ENCODE assay signal across 11 mouse cellular contexts in the genomic region with DNA sequence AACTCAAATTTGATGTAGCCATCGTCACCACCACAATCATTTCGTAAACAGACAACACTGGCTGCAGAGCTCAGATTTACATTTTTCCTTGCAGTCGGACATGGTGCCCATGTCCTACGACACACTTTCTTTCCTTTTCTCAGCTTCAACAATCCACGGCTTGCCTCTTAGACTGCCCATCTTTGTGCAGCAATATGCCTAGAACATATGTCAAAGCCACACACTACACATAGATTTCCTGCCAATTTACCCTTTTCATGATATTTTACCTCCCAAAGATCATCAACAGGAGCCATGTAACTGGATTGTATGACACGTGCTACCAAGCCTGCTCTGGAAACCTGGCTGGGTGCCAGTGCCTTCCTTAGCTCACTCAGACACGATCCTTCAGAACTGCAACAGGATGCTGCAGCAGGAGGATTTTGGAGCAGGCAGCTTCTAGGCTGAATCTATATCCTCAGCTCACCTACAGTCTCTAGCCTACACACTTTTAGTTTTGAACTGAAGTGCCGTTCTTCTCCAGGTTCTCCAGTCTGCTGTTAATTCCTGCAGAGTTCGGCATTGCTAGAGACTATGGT. TPM values are rescaled to one million over a fixed set of nuclear protein-coding genes. Genes with fewer than 3 reads are reported as not detected.
A peak's percentile ranks its signal among the peaks of the same experiment; 100 is the strongest.
DNase-seq lines count a peak whose midpoint lies in the region; ATAC-seq lines count a peak whose summit lies in the region.
"Had no signal": no experiment of that assay in that cellular context is flagged by ENCODE, and none has a peak within 500 bp of the region (broad histone marks: within the 10 kb centered on the region; RNA-seq: fewer than 3 reads in every experiment).

No protein-coding gene starts in this region.

- no peaks in the 10 kb centered on the region for H3K9me3 ChIP-seq in hindbrain, embryonic 14.5 days (ENCODE audit: control insufficient read depth, low read length)
- H3K9me3 ChIP-seq in hindbrain, embryonic 11.5 days (ENCODE audit: control insufficient read depth, low read length), result no peaks in the 10 kb centered on the region
- H3K9me3 ChIP-seq: stomach, embryonic 15.5 days had no signal

- peak; percentile 37 for DNase-seq in hindbrain, embryonic 14.5 days (ENCODE audit: low spot score)
- DNase-seq in hindbrain, embryonic 11.5 days (ENCODE audit: low spot score), result no peak
- DNase-seq in CD4-positive helper T cell, adult 2 months (ENCODE audit: low read depth, low spot score), result peak; percentile 79
- peak; percentile 47 for DNase-seq in MN1 (ENCODE audit: low spot score)
- DNase-seq in left cerebral cortex, postnatal 10 days (ENCODE audit: extremely low spot score in 1 of 2, low spot score in 2 of 2), result peak; percentile 24 to 64
- DNase-seq in thymus, postnatal 4 days, result peak; percentile 59
- DNase-seq in yolk sac, embryonic 10.5 days (ENCODE audit: low spot score), result no peak
- no peak for DNase-seq in liver

- no peak overlapping the region for H3K27ac ChIP-seq in hindbrain, embryonic 14.5 days
- H3K27ac ChIP-seq in hindbrain, embryonic 11.5 days (ENCODE audit: low read depth, low read length), result no peak overlapping the region
- H3K27ac ChIP-seq: macrophage; stomach, embryonic 15.5 days had no signal

- no peak for ATAC-seq in hindbrain, embryonic 14.5 days (ENCODE audit: low FRiP score)
- ATAC-seq in hindbrain, embryonic 11.5 days (ENCODE audit: low FRiP score), result no peak

- H3K4me3 ChIP-seq in hindbrain, embryonic 14.5 days (replicated peaks; ENCODE audit: low read length), result no peak overlapping the region
- H3K4me3 ChIP-seq in hindbrain, embryonic 11.5 days (ENCODE audit: low read depth, low read length), result no peak overlapping the region
- H3K4me3 ChIP-seq: stomach, embryonic 15.5 days had no signal

- no peak overlapping the region for H3K9ac ChIP-seq in hindbrain, embryonic 14.5 days
- no peak overlapping the region for H3K9ac ChIP-seq in hindbrain, embryonic 11.5 days (ENCODE audit: low read depth, low read length)
- H3K9ac ChIP-seq: stomach, embryonic 15.5 days had no signal

- no peaks in the 10 kb centered on the region for H3K36me3 ChIP-seq in hindbrain, embryonic 14.5 days (replicated peaks; ENCODE audit: control insufficient read depth, insufficient read depth)
- H3K36me3 ChIP-seq in hindbrain, embryonic 11.5 days (ENCODE audit: control insufficient read depth, insufficient read depth, low read length), result no peaks in the 10 kb centered on the region
- H3K36me3 ChIP-seq: stomach, embryonic 15.5 days had no signal

- no peak overlapping the region for H3K4me2 ChIP-seq in hindbrain, embryonic 14.5 days (replicated peaks)
- no peak overlapping the region for H3K4me2 ChIP-seq in hindbrain, embryonic 11.5 days (replicated peaks; ENCODE audit: low read depth, low read length)
- H3K4me2 ChIP-seq: stomach, embryonic 15.5 days had no signal

- H3K4me1 ChIP-seq in hindbrain, embryonic 14.5 days (replicated peaks; ENCODE audit: control insufficient read depth, insufficient read depth, low read length), result no peaks in the 10 kb centered on the region
- no peaks in the 10 kb centered on the region for H3K4me1 ChIP-seq in hindbrain, embryonic 11.5 days (replicated peaks; ENCODE audit: control insufficient read depth, insufficient read depth, low read length)
- H3K4me1 ChIP-seq: stomach, embryonic 15.5 days had no signal

- 78% methylated on average over 9 of the region's 9 CpGs for WGBS in hindbrain, embryonic 14.5 days
- WGBS in hindbrain, embryonic 11.5 days, result 81% methylated on average over 9 of the region's 9 CpGs

- intact Hi-C loops in left cerebral cortex, postnatal 10 days (cut with DNase I), result no loop called here

- H3K27me3 ChIP-seq in hindbrain, embryonic 14.5 days (ENCODE audit: control insufficient read depth, insufficient read depth, low read length), result no peaks in the 10 kb centered on the region
- H3K27me3 ChIP-seq in hindbrain, embryonic 11.5 days (ENCODE audit: control insufficient read depth, insufficient read depth, low read length), result no peaks in the 10 kb centered on the region
- H3K27me3 ChIP-seq: stomach, embryonic 15.5 days had no signal

RNA-seq across cellular contexts. Expression of gene Ifngr1, which starts 13.3 kb away (rescaled TPM):
- polyA plus RNA-seq in hindbrain, embryonic 14.5 days (2014; fragmentation: Nextera tagmentation; extraction: Ambion mirVana), result 28.8 TPM in 2 replicates
- 30.0 and 31.4 TPM in 2 replicates for polyA plus RNA-seq in hindbrain, embryonic 11.5 days (2014; fragmentation: Nextera tagmentation; extraction: Ambion mirVana)
- total RNA-seq in left cerebral cortex, postnatal 10 days (2021), result 10 to 100 TPM; 13.3 to 16.2 TPM

RNA-seq across cellular contexts. Expression of gene Il22ra2, which starts 43.3 kb away (rescaled TPM):
- polyA plus RNA-seq in hindbrain, embryonic 14.5 days (2014; fragmentation: Nextera tagmentation; extraction: Ambion mirVana), result not detected in 2 replicates
- polyA plus RNA-seq in hindbrain, embryonic 11.5 days (2014; fragmentation: Nextera tagmentation; extraction: Ambion mirVana), result not detected in 2 replicates
- not detected for total RNA-seq in left cerebral cortex, postnatal 10 days (2021)
- polyA plus RNA-seq: heart, embryonic 14.5 days; macrophage had no signal

Comparison
In these comparisons a context has a peak if more than half of its experiments do, and no peak if none do; other contexts are left out.
1. DNase-seq: peak in hindbrain, embryonic 14.5 days (single experiment), CD4-positive helper T cell, adult 2 months (single experiment), MN1 (single experiment), left cerebral cortex, postnatal 10 days (2 of 2) and thymus, postnatal 4 days (single experiment); none in hindbrain, embryonic 11.5 days (single experiment), yolk sac, embryonic 10.5 days (single experiment) and liver (single experiment).